Mouse (Mus musculus) lung, adult 18-20 months (tissue): ENCODE data around the gene Gpcpd1.
"Not testable (repeated sequence)": the region's sequence is repeated elsewhere in the genome, so short reads cannot be mapped to it uniquely, and the experiment has no call there.

Experiments used
- DNase-seq, 2 experiments: peaks; one replicate each; pipeline ENCODE4 v3.0.0; 2022; ENCODE audit warnings: mixed read lengths in 2 of 2

Gene Gpcpd1

DNA sequence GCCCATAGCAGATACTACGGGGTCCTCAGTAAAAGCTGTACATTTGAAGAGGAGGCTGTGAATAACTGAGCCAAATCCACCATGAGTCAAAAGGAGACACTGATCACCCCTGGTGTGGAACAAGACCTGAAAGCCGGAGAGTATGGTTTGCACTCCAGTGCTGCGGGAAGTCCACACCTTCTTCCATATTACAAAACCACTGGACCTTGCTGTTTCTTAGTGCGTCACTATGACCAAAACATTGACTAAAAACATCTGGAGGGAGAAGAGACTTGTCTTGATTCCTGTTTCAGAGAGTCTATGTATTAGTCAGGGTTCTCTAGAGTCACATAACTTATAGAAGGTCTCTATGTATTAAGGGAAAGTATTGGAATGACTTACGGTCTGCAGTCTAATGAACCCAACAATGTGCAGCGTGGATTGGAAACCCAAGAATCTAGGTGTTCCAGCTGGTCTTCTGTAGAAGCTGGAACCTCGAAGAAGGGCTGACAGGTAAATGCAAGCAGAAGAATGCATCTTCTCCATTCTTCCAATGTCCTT is at the start of gene Gpcpd1:
Gpcpd1 (minus strand) TSS at position 490 of the 540 bp plus-strand sequence.
- DNase-seq: no peak

DNA sequence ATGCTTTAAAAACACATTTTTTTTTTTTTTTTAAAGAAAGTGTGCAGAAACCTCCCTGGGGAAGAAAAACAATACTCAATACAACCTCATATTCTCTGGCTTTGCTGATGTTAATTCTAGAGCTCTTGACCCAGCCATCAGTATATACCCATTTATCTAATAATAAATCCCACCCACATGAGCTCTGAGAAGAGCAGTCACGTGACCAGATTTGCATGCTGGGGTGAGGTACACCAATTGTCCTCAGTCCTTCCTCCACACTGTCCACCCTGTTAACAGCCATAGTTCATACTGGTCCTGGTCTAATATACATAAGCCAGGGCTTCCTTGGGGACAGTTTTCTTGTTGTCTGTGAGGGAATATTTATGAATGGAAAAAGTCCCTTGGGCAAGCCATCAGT is 49.0 kb upstream of the Gpcpd1 start:
- no peak for DNase-seq

DNA sequence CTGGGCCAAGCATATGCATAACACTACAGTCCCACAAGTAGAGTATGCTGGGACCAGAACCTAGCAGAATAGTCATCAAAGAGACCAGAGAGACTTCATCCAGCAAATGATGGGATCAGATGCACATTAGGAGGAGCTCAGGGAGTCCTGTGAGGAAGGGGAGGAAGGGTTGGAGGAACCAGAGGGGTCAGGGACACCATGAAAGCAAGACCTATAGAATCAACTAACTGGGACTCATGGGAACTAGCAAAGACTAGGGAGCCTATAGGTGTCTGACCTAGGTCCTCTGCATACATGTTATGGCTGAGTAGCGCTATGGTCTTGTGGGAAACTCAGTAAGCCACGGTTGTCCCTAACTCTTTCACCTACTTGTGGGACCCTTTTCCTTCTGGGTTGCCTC is 41.1 kb upstream of the Gpcpd1 start:
- no peak for DNase-seq

DNA sequence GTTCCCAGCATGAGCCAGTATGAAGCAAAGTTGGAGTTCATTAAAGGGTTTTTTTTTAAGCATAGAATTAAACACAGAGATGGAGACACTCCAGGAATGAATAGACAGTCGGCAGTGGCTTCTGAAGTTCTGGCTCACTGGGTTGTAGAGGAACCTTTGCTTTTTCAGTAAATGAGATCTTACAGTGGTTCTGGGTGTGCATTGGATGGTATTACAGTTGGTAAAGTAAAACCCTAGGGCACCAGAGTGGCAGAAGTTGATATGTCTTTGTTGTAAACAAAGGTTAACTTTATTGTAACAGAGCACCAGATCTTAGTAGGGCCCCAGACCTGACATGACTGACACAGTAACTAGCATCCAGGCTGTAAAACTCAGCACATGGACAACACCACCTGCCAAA is 35.6 kb upstream of the Gpcpd1 start:
- DNase-seq: no peak

GRCm38 (mm10) chr2:132617693-132618092 is 30.2 kb upstream of the Gpcpd1 start:
- no peak for DNase-seq

GRCm38 (mm10) chr2:132613581-132614188 is 26.2 kb upstream of the Gpcpd1 start:
- peak in 1 of 2 experiments; percentile 33 for DNase-seq

DNA sequence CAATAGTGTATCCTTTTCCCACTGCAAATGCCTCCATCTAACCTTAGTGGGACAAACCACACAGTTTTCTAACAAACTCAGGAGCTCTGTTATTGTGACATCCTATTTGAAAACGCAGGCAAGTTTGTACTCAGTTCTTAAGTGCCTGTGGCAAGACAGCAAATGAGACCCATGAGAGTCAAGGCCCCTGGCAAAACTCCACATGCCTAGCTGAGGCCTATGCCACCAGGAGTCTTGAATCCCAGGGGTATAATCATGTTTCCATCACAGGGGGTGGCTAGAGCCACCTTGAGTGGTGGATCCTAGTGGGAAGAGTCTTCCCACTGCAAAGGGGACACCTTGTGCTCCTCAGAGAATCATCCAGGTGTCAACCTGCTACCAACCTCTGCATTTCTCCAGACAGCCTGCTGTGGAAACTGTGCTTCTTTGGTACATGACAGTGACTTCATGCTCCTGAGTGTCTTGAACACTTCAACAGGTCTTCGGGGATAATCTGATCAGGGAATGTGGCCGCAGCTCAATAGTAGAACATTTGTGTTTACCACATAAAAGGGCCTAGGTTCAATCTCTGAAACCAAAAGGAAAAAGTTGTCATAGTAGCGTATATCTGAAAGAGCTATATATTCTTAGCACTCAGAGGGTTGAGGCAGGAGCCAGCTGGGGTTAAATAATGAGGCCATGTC is 24.2 kb upstream of the Gpcpd1 start:
- DNase-seq: no peak

DNA sequence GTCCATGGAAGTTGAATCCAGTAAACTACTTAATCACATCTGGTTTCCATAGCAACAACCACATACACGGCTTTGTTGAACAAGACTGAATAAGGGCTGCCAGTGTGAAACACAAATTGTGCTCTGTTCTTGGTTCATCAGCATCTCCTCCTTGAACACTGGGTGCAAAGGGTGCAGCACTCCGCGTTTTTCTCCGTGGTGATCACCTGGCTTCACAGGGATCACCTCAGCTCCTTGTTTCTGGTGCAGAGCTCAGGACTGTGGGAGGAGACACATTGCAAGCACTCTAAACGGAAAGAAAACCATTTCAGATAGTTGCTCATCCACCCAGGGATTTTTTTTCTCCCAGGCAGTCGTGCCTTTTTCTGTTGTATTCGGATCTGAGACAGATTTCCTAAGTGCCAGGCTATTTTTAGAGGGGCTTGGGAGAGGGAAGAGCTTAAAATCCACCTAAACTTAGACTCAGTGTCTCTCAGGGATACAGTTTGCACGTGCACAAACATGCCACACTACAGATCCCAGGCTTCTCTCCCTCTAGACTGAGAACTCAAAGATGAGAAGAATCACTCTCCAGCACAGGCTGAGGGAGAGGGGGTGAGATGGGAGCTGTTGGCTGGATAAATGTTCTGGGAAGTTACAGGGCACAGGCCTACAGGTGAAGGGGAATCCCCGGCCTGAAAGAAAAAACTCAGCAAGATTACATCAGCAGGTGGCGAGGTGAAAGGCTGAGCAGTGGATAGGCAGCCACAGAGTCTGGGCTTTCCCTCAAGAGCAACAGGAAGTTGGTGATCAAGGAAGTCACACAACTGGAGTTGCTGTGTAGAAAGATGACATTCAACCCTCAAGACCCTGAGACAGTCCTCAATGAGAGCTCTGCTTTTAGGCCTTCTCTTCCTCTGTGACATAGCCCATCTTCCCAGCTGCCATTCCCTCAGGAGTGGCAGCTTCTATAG is 19.9 kb upstream of the Gpcpd1 start:
- DNase-seq: peak; percentile 51 to 59

- DNase-seq: no peak
Observed at GRCm38 (mm10) chr2:132605795-132606563, 18.4 kb upstream of the Gpcpd1 start.

DNA sequence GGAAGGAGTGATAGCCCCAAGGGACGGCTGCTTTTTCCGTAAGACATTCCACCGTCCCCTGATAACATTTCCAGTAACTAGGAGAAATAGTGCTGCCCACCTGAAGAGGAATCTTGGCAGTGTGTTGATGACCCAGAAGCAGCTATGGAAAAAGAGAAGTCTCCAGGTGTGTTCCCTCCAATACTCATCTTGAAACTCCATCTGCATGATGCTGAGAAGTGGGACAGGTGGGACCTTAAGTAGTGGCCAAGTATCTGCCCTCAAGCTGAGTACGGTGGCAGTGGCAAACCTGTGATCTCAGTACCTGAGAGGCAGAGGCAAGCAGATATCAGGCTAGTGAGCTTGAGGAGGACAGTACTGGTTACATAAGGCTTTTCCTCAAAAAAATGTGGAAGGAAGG is 17.4 kb upstream of the Gpcpd1 start:
- DNase-seq: no peak

DNA sequence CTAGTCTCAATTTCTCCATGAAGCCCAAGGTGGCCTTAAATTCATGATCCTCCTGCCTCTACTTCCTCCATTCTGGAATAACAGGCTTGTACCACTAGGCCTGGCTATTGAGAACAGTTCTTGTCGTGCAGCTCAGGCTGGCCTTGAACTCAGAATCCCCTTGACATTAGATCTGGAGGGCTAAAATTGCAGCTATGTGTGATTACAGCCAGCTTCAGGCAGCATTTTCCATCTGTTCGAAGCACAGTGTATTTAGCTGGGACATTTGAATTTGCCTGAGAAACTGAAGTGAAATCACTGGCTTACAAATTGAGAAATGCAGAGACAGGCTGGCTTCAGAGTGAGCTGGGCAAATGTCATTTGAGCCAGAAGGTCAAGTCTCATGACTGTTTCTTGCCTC is 16.2 kb upstream of the Gpcpd1 start:
- DNase-seq: no peak

GRCm38 (mm10) chr2:132601777-132602176 is 14.2 kb upstream of the Gpcpd1 start:
- no peak for DNase-seq

- DNase-seq: no peak
Observed at GRCm38 (mm10) chr2:132600081-132600480, 12.6 kb upstream of the Gpcpd1 start.

GRCm38 (mm10) chr2:132599127-132599526 is 11.6 kb upstream of the Gpcpd1 start:
- DNase-seq: peak; percentile 81 to 84

GRCm38 (mm10) chr2:132597866-132598480 is 10.4 kb upstream of the Gpcpd1 start:
- peak; percentile 23 to 32 for DNase-seq

DNA sequence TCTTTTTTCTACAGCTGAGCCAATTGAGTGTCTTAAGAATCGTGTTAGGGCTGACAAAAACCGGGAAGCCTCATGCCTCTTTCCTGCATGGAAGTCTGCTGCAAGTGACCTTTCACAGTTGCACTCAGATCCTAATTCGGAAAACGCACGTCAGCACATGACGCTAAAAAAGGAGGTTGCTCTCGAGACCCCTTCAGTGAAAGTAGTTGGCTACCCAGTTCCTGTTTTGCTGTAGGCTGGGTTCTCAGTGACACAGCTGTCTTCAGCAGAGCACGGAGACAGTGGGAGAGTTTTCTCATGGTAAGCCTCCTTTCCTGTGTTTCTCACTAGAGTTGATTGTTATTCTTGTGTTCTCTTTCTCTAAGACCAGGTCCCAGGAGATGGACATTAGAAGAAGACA is 9.7 kb upstream of the Gpcpd1 start:
- DNase-seq: peak; percentile 41 to 42

DNA sequence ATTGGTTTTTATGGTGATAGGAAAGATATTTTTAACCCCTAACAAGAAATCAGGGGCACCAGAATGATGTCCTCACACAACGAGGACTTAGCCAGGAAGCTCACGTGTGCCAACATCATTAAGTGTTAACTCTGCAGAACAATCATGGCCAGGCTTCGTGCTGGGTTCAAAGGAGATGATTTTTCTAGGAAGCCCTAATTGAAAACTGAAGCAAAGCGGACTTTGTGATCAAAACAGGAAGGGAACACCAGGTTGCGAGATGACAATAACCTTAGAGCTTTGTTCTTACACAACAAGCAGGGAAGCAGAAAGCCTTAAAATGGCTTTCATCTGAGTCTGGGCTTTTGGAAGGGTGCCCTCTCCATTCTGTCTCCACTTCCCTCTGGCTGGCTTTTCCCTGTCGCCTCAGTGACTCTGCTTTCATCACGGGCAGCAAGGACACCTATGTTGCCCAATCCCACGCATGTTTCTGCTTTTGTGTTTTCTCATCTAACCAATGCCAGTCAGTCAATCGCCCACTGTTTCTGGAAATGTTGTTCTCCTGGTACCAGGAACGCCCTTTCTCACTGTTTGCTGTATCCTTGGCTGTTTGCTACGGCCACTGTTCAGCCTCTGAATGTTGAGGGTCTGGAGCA is 8.2 kb upstream of the Gpcpd1 start:
- DNase-seq: peak; percentile 44 to 56

DNA sequence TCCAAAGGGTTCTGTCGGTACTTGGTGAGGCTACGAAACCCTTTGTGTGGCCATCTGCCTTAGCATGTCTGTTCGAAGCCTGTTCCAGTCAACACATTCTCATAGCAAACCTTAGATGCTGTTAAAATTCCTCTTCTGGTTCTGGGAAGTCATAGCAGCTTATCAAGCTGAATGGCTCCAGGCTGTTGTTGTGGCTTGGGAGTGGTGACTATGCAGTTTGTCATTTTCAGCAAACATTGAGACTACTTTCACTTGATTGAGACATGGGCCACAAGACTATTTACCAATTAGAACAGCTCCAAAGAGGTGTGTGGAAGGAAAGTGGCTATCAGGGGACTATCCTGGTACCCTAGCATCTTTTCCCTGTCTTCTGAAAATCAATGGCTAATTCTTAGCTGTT is 4.6 kb upstream of the Gpcpd1 start:
- no peak for DNase-seq

- DNase-seq: not testable (repeated sequence)
Observed at GRCm38 (mm10) chr2:132591579-132591978, 4.0 kb upstream of the Gpcpd1 start.

- no peak for DNase-seq
Observed at GRCm38 (mm10) chr2:132589906-132590538, 2.5 kb upstream of the Gpcpd1 start.

DNA sequence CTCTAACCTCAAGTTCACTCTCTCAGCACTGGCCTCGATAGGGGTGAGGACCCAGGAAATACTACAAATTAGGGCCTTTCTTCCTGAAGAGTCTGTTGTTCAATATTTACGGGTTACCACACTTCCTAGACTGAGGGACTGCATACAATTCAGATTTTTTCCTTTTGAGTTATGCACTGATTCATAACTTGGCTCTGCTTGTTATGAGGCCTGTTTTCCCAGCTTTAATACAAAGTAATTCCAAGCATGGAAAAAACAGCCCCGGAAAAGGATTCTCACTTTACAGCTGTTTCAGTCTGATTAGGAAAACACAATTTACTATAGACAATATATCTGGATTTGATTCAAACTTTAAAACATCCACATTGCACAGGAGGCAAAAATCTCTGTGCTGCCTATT is 1.5 kb downstream of the Gpcpd1 start:
- no peak for DNase-seq
